Mouse (Mus musculus) embryonic fibroblast, embryonic 13.5 days (primary cell): ENCODE measurements around the gene T2.

ENCODE experiments used
- CTCF ChIP-seq: IDR thresholded peaks from 2 replicates; pipeline ENCODE4 v1.5.1; 2011; ENCODE audit warnings: mild to moderate bottlenecking, control low read depth, low read length, moderate library complexity, borderline replicate concordance; ENCODE audit not compliant: insufficient read depth
- POLR2A ChIP-seq: IDR thresholded peaks from 2 replicates; pipeline ENCODE4 v1.6.1; 2011; ENCODE audit warnings: low read depth, mild to moderate bottlenecking, control low read depth, low read length, moderate library complexity

DNA sequence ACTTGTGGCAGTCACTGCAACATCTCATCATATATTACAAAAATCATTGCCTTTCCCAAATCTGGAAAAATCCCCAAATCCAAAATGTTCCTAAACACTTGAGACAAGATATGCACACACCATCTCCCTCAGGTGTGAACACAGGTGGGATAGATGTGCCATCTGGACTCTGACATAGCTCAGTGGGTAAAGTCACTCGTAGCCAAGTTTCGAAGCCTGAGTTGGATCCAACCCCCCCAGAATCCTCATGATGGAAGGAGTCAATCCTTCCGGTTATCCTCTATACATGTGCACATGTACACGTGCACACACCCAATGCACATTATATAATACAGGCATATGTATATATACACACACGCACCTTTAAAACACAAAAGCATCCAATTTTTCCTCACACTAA, 5.1 kb downstream of the T2 start:
- TF ChIP-seq CTCF: no peak
- TF ChIP-seq POLR2A: no peak
